Mouse (Mus musculus) ZHBTc4 (cell line): ENCODE data around the gene Ndufa13.
A peak's percentile ranks its signal among the peaks of the same experiment; 100 is the strongest.
"Not testable (repeated sequence)": the region's sequence is repeated elsewhere in the genome, so short reads cannot be mapped to it uniquely, and the experiment has no call there.

Experiments used
- DNase-seq: peaks from one replicate; pipeline ENCODE4 v3.0.0-alpha.2; 2011; ENCODE audit warnings: low read depth, low spot score

Ndufa13 gene

DNA sequence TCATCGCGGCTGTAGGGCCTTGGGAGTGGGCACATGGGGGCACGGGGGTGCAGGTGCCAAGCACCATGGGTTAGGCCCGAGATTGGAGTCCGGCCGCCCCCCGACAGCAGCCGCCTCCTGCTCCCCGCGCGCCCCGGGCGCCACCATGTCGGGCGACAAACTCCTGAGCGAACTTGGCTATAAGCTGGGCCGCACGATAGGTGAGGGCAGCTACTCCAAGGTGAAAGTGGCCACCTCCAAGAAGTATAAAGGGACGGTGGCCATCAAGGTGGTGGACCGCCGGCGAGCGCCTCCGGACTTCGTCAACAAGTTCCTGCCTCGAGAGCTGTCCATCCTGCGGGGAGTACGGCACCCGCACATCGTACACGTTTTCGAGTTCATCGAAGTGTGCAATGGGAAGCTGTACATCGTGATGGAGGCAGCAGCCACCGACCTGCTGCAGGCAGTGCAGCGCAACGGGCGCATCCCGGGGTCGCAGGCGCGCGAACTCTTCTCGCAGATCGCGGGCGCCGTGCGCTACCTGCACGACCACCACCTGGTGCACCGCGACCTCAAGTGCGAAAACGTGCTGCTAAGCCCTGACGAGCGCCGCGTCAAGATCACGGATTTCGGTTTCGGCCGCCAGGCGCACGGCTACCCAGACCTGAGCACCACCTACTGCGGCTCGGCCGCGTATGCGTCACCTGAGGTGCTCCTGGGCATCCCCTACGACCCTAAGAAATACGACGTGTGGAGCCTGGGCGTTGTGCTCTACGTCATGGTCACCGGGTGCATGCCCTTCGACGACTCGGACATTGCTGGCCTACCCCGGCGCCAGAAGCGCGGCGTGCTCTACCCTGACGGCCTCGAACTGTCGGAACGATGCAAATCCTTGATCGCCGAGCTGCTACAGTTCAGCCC lies at the start of gene Ndufa13, which contains the start of the genes Tssk6 and Yjefn3:
Ndufa13 (minus strand) TSS at position 396 of the 900 bp plus-strand sequence.
Tssk6 (plus strand) TSS at position 22 of the 900 bp plus-strand sequence.
Yjefn3 (minus strand) TSS at position 550 of the 900 bp plus-strand sequence.
- peak; percentile 72 for DNase-seq

GRCm38 (mm10) chr8:69950300-69950699 lies 47.9 kb upstream of the Ndufa13 start:
- DNase-seq: no peak

GRCm38 (mm10) chr8:69942495-69942894 lies 40.1 kb upstream of the Ndufa13 start:
- not testable (repeated sequence) for DNase-seq

DNA sequence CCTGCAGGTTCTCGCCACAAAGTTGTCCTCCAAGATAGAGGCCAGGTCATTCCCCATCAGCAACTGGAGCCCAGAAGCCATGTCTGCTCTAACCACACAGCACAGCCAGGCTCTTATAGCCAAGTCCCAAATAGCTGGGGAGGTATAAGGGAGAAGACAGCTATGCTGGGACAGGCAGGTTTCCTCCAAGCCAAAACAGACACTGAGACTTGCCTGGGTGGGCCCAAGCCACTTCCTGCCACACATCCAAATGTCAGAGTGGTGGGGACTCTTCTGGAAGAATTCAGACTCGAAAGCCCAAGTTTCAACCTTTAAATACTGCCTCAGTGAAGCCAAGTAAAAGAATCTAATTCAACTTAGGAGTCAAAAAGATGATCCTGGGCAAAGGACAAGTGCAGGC lies 38.0 kb upstream of the Ndufa13 start:
- no peak for DNase-seq

DNA sequence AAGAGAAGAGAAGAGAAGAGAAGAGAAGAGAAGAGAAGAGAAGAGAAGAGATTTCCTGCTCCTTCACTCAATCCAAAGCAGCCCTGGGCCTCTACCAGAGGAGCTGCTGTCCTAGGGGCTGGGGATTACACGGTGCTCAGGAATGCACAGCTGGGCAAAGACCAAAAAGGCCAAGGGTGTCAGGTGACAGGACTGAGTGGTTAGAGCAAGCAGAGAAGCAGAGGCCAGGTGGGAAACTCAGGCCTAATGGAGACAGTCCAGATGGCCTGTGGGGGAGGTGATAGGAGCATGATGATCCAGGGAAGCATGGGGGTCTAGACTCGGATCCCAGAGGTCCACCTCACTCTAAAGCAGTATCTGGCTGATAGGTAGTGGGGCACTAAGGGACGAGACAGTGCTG lies 37.3 kb upstream of the Ndufa13 start:
- peak; percentile 62 for DNase-seq

- peak; percentile 47 for DNase-seq
These were observed 36.1 kb upstream of the Ndufa13 start for GRCm38 (mm10) chr8:69938245-69938982.

GRCm38 (mm10) chr8:69937466-69937865 lies 35.1 kb upstream of the Ndufa13 start:
- DNase-seq: no peak

DNA sequence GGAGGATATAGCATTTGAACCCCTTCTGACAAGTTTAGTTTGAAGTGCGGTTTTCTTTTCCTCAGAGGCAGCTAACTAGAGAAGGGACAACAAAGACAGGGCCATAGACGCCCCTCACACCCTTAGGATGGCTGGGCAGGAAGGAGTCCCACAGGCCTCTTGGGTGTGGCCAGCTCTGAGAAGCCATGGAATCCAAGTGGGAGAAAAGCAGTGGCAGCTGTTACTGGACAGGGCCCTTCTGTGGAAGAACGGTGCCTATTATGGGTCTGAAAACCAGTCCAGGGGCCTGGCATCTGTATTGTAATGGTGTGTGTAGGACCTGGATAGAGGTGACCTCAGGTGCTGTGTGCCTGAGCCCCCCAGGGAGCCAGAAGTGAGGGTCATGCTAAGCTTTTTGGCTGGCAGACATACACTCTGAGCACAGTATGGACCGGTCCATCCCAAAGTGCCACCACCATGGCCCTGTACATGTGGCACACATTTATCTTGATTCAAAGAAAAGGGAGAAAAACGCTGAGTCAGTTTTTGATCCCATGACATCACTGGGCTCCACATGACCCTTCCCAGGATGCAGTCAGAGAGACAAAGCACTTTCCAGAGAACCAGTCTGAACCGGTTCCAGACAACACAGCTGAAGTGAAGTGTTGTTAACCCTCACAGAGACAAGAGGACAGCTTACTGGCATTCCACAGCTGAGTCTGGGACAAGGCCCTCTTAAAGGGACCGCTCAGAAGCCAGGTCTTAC lies 33.9 kb upstream of the Ndufa13 start:
- DNase-seq: peak; percentile 99

DNA sequence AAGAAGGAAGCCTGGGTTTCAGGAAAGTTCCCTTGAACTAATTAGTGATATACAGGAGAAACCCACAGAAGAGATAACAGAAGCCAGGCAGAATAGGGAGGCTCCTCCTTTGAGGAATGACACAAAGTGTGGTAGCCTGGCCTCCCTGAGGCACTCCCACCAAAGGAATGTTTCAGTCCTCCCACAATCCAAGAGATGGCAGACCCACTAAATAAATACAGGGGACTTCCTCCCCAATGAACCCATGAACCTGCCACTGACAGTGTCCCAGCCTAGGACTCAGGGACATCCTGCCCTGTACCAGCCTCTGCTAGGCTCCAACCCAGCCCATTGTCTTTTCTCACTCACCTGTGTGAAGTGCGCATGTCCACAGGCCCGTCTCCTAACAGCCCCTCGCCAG lies 33.1 kb upstream of the Ndufa13 start:
- peak; percentile 82 for DNase-seq

- no peak for DNase-seq
These were observed 32.2 kb upstream of the Ndufa13 start for GRCm38 (mm10) chr8:69934582-69934981.

GRCm38 (mm10) chr8:69933811-69934210 lies 31.5 kb upstream of the Ndufa13 start:
- DNase-seq: no peak

GRCm38 (mm10) chr8:69926901-69927300 lies 24.5 kb upstream of the Ndufa13 start:
- no peak for DNase-seq

DNA sequence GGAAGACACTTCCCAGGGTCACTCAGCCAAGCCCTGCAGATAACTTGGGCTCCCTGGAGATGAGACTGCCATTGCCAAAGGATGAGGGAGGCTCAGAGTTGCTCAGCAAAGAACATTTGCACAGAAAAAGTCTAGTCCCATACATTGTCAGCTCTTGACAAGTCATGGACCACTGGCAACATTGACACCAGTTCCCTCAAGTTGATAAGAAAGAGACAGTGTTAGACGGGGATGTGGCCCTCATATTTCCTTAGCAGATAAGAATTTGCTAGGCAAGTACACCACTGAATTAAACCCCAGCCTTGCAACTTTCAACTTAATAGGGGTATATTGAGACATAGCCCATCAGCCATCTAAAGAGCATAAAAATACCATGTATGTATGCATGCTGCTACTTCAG lies 21.6 kb upstream of the Ndufa13 start:
- DNase-seq: no peak

GRCm38 (mm10) chr8:69921141-69921540 lies 18.8 kb upstream of the Ndufa13 start:
- no peak for DNase-seq

DNA sequence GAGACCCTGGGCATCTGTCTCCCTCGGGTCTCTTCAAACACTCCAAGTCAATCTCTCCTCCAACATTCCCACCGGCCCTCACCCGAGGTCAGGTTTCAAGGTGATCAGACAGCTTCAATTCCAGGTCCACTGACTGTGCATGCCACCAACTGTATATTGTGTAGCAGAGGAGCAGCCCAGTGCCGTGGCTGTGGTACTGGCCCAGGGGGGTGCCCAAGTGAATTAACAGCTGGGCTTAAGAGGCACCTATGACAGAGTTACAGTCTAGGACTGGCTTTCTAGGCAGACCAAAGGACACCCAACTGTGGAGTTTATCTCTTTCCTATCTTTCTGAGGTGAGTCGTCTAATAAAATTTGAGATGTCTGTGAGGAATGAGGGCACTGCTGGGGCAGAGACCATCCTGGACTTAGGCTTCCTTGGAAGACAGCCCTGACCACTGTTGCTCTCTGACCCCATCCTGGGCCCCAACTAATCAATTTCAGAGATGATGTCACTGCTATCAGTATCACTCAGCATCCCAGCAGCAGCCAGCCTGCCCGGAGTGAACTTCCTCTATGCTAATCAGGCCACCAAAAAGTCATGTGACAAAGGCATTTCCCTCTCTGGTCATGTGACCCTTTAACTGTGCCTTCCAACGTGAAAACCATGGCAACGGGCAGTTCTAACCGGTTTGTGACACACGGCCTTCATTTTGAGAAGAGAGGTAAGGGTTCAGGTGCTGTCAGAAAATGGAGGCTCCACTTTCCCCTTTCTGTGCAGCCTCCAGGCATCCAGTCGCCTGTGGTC lies 17.7 kb upstream of the Ndufa13 start:
- peak; percentile 97 for DNase-seq

DNA sequence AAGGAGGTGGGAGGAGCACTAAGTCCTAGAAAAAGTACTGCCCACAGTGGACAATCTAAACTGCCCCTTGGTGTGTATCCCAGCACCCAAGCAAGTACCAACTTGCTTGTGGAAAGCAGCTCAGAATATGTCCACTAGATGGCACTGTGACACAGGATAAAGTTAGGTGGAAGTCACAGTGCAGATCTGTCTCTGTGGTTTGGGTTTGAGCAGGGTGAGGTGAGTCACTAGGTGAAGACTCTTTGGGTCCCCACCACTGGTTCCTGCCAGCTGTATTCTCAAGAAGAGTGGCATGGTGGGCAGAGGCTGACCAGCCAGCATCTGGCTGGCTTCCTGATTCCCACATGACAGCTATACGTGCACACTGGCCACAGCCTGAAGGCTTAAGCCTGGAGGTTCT lies 16.7 kb upstream of the Ndufa13 start:
- peak; percentile 93 for DNase-seq

DNA sequence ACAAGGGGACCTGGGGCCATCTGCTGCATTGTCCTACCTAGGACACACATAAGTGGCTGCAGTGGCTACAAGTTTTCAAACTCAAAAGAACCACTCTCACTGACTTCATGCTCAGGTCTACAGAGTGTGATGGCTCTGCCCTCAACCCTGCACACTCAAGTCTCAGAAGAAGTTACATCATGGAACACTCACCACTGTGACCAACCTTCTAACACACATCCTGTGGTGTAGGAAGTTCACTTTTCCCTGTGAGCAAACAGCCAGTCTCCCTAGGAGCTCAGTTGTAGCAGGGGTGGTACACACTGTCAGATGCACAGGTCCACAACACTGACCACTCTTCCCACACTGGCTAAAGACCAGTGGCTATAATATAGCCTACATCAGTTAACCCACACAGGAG lies 16.1 kb upstream of the Ndufa13 start:
- DNase-seq: no peak

DNA sequence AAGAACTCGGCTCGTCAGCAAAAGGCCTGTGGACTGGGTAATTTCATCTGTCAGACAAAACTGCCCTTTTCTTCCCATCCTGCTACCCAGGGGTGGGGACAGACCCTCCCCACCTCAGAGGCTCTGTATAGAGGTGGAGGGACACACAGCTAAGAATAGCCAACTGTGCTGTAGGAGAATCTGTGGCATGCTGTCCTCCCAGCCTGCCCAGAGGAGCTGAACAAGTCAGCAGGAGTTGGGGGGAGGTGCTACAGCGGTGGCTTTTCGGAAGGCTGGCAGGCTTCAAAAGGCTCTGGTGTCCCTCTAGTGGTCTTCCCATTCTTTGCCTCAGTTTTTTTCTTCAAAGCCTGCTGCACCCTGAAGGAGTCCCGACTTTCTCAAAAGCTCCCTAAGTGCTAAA lies 13.4 kb upstream of the Ndufa13 start:
- DNase-seq: peak; percentile 70

GRCm38 (mm10) chr8:69914526-69914925 lies 12.2 kb upstream of the Ndufa13 start:
- DNase-seq: no peak

DNA sequence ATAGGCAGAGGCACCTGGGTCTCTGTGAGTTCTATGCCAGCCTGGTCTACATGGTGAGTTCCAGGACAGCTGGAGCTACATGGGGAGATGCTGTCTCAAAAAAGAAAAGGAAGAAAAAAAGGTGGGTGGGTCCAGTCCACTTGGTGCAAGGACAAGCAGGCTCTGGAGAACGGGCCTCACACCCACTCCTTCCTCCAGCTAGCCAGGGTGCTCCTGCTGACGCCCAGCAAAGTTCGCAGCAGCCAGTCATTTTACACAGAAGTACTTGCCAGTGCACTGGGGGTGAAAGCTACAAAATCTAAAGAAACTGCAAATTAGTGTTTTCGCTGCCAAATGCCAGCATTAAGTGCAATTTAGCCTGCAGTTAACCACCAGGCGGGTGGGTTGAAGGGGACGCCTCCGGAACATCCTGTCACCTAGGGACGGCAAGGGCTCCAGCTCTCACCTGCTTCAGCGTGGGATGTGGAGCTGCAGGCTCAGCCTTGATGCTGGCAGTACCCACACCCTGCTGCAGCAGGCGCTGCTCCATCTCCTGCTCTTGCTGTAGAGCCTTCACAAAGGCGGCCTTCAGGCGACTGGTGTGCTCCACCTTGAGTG lies 10.2 kb upstream of the Ndufa13 start:
- DNase-seq: no peak

GRCm38 (mm10) chr8:69911917-69912316 lies 9.6 kb upstream of the Ndufa13 start:
- DNase-seq: no peak
